Mouse (Mus musculus) CH12.LX (cell line): ENCODE measurements around the gene Zbtb34.

Experiments used
- BHLHE40 ChIP-seq: IDR thresholded peaks from 2 replicates; pipeline ENCODE4 v1.6.1; 2011; ENCODE audit warnings: mild to moderate bottlenecking, low read depth, low read length, improper control_type of control experiment
- CTCF ChIP-seq, 2 experiments: IDR thresholded peaks in 1 of 2; conservative IDR thresholded peaks in 1 of 2; 2 replicates each; pipeline ENCODE4 v1.5.1; 2011 to 2012; ENCODE audit warnings: low read depth in 2 of 2, low read length in 2 of 2, improper control_type of control experiment in 1 of 2, inconsistent platforms in 1 of 2, mild to moderate bottlenecking in 1 of 2, moderate library complexity in 1 of 2
- E2F4 ChIP-seq: IDR thresholded peaks from 2 replicates; pipeline ENCODE4 v1.6.1; 2011; ENCODE audit warnings: low read depth, low read length, improper control_type of control experiment; ENCODE audit not compliant: insufficient replicate concordance
- POLR2A ChIP-seq: IDR thresholded peaks from 2 replicates; pipeline ENCODE4 v1.6.1; 2011; ENCODE audit warnings: low read depth, mild to moderate bottlenecking, improper control_type of control experiment, low read length
- POLR2AphosphoS2 ChIP-seq: IDR thresholded peaks from 2 replicates; pipeline ENCODE4 v1.6.1; 2011; ENCODE audit warnings: low read depth, low read length, improper control_type of control experiment
- USF2 ChIP-seq: conservative IDR thresholded peaks from 2 replicates; pipeline ENCODE4 v1.6.1; 2011; ENCODE audit warnings: low read depth, low read length, improper control_type of control experiment
- ZC3H11A ChIP-seq: IDR thresholded peaks from 2 replicates; pipeline ENCODE4 v1.6.1; 2012; ENCODE audit warnings: low read depth, mild to moderate bottlenecking, inconsistent platforms, low read length, improper control_type of control experiment
- ZMIZ1 ChIP-seq: IDR thresholded peaks from 2 replicates; pipeline ENCODE4 v1.6.1; 2012; ENCODE audit warnings: low read depth, mild to moderate bottlenecking, inconsistent platforms, low read length, improper control_type of control experiment

DNA sequence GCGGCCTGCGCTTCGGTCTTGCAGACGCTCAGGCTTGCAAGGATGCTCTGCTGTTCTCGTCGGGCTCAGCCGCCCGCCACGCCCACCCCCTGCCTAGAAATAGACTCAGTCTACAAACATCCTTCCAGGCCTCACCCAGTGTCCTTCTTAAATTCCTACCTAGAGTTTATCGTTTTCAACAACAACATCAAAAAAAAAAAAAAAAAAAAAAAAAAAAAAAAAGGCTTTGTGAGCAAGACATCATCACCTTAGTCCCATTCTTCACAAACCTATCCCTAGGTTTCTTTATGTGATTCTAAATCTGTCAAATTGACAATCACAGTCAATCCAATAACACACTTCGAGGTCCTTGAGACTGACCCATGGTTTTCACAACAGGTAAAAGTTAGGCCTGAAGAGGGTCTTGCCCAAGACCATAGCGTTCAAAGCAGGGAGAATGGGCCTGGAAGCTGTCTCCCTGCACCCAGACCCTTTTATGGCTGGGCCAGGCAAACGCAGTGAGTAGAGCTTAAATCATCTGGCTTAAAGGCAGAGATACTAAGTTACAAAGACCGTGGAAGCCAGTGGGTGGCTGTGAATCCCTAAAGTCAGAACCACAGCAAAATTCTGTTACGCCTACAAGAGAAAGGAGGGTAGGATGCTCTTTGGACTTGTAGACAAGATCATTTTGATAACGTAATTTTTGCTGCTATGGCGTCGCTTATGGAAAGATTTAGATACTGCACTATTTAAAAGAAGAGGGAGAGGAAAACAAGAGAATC, 59.3 kb downstream of the Zbtb34 start:
- TF ChIP-seq POLR2A = no peak
- TF ChIP-seq POLR2AphosphoS2 = no peak
- TF ChIP-seq CTCF (conservative IDR thresholded peaks at IDR 0.05 in 1 of 2, IDR thresholded peaks at IDR 0.05 in 1 of 2; ENCODE audit: low read depth in 2 of 2, low read length in 2 of 2) = no peak
- no peak for TF ChIP-seq BHLHE40
- no peak for TF ChIP-seq ZC3H11A
- no peak for TF ChIP-seq E2F4
- no peak for TF ChIP-seq ZMIZ1
- no peak for TF ChIP-seq USF2
